Mouse (Mus musculus): ENCODE measurements around the gene Vat1. TPM values are rescaled to one million over a fixed set of nuclear protein-coding genes. Genes with fewer than 3 reads are reported as not detected.
A peak's percentile ranks its signal among the peaks of the same experiment; 100 is the strongest.

Gene Vat1
- polyA plus RNA-seq, 1 experiment = 0.80 TPM

DNA sequence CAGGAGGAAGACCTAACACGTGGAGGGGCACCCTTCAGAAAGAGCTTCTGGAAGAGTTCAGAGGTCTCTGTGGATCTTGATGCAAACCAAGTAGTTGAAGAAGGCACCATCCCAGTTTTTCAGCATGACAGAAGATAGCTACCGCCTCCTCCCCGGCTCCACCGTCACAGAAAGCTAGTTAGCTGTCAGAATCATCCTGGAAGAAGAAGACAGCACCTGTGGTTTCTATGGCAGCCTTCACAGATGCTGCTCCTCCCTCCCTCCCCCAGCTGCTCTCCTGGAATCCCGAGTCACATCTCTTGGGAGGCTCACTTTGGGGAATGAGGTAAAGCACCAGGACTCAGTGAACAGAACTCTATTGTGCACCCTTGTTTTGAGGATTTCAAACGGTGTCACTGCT lies 47.0 kb downstream of the Vat1 start:
- Histone ChIP-seq H3K4me1 (ENCODE audit: control insufficient read depth) (peaks cover 32% of the 10 kb centered on the region), H3K27me3 (ENCODE audit: control insufficient read depth) (peaks cover 4% of the 10 kb centered on the region; the same call in 1 of the 2 replicates), H3K4me3 (replicated peaks) (no peak overlapping the region), H3K9me3 (ENCODE audit: control insufficient read depth, low read length) (no peaks in the 10 kb centered on the region), H3K36me3 (ENCODE audit: control insufficient read depth) (peaks cover 9% of the 10 kb centered on the region)
- TF ChIP-seq GATA1 (IDR thresholded peaks at IDR 0.05; ENCODE audit: low read length) (no peak), TAL1 (IDR thresholded peaks at IDR 0.05; ENCODE audit: low read length) (no peak)

DNA sequence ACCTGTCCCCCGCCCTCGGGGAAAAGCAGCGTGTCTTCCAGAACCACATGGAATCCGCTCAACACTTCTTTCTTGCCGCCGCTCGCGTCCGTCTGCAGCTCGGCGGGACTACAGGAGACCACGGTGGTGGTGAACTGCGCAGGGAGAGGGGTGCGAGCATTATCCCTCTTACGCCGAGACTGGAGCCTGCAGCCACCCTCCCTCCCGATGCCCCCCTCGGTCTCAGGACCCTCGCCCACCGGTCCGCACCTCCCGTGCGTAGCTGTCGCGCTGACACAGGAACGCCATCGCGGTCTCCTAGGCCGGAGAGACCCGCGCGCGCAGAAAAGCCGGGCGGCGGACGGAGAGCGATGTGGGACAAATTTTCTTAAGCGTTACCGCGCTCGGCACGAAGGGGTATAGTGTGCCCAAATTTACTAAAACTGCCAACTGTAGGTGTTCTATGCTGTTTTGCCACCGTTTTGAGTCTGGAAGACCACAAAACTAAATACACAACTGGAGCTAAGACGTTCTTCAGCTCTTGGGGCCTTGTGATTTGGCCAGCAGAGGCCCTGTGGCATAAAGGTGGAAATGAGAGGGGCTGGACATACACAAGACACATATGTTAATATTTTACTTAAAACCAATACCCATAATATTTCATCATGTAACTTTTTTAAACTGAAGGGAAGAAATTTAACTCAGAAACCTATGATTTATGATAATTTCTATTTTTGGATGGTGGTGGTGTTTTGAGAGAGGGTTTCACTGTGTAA lies 48.8 kb downstream of the Vat1 start, which contains the start of gene Aarsd1:
TSS of gene Aarsd1 (minus strand) at position 515 of the 755 bp plus-strand sequence.
- Histone ChIP-seq H3K9me3 (ENCODE audit: control insufficient read depth, low read length) (no peaks in the 10 kb centered on the region), H3K27me3 (ENCODE audit: control insufficient read depth) (no peaks in the 10 kb centered on the region), H3K4me1 (ENCODE audit: control insufficient read depth) (peaks cover 30% of the 10 kb centered on the region), H3K4me3 (replicated peaks) (peak within 1 kb of the TSS; percentile 74), H3K36me3 (ENCODE audit: control insufficient read depth) (peaks cover 26% of the 10 kb centered on the region)
- TF ChIP-seq GATA1 (IDR thresholded peaks at IDR 0.05; ENCODE audit: low read length) (no peak), TAL1 (IDR thresholded peaks at IDR 0.05; ENCODE audit: low read length) (no peak)

DNA sequence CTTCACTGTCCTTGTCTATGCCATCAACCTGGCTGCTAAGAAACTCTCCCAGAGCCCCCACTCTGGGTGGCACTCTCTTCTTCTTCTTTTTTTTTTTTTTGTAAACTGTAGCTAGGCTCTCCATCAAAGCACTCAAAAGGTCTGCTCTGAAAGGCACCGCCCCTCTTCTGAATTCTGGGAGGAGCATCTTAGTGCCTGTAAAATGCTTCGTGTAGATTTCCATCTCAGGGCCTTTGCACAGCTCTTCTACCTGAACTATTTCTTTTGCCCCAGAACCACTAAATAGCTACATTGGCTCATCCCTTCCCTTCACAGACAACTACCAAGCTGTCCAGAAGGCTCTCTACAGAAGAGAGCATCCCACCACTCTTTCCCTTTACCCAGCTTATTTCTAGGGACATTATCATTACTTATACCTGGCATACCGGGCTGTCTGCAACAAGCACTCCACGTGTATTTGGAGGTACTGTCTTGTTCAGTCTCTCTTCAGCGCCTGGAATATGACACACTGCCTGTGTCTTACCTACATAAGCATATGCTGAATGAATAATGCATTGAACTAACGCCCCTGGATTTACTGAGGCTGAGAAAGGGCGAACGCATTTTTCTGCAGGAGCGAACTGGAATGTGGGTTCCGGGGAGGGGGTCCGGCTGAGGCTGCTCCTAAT lies 49.5 kb downstream of the Vat1 start:
- Histone ChIP-seq H3K9me3 (ENCODE audit: control insufficient read depth, low read length) (no peaks in the 10 kb centered on the region), H3K4me3 (replicated peaks) (peak overlapping the region; percentile 74), H3K4me1 (ENCODE audit: control insufficient read depth) (peaks cover 24% of the 10 kb centered on the region), H3K36me3 (ENCODE audit: control insufficient read depth) (peaks cover 33% of the 10 kb centered on the region), H3K27me3 (ENCODE audit: control insufficient read depth) (no peaks in the 10 kb centered on the region)
- no peak for TF ChIP-seq TAL1 (IDR thresholded peaks at IDR 0.05; ENCODE audit: low read length)
- TF ChIP-seq GATA1 (IDR thresholded peaks at IDR 0.05; ENCODE audit: low read length) = no peak

DNA sequence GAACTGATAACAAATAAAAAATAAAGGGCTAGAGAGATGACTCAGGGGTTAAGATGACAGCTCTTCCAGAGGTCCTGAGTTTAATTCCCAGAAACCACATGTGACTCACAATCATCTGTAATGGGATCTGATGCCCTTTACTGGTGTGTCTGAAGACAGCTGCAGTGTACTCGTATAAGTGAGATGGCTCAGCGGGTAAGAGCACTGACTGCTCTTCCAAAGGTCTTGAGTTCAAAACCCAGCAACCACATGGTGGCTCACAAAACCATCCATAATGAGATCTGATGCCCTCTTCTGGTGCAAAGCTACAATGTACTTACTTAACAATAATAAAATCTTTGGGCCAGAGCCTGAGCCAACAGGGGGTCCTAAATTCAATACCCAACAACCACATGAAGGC lies 50.7 kb downstream of the Vat1 start:
- Histone ChIP-seq H3K4me3 (replicated peaks) (no peak overlapping the region), H3K36me3 (ENCODE audit: control insufficient read depth) (peaks cover 46% of the 10 kb centered on the region), H3K27me3 (ENCODE audit: control insufficient read depth) (no peaks in the 10 kb centered on the region), H3K9me3 (ENCODE audit: control insufficient read depth, low read length) (no peaks in the 10 kb centered on the region), H3K4me1 (ENCODE audit: control insufficient read depth) (peaks cover 24% of the 10 kb centered on the region)
- TF ChIP-seq GATA1 (IDR thresholded peaks at IDR 0.05; ENCODE audit: low read length) (no peak), TAL1 (IDR thresholded peaks at IDR 0.05; ENCODE audit: low read length) (no peak)

Other genes with a start within 250 kb of the Vat1 start
- gene Ezh1, start 239.8 kb downstream of the Vat1 start, polyA plus RNA-seq (2012) = 0.71 and 0.74 TPM in 2 replicates
- 0.07 and 0.09 TPM in 2 replicates for gene Ramp2, start 220.2 kb downstream of the Vat1 start, polyA plus RNA-seq (2012)
- 16.1 and 19.2 TPM in 2 replicates for gene Vps25, start 212.5 kb downstream of the Vat1 start, polyA plus RNA-seq (2012)
- gene Wnk4, start 205.7 kb downstream of the Vat1 start, polyA plus RNA-seq (2012) = 14.8 and 19.5 TPM in 2 replicates
- gene Cntd1, start 187.2 kb downstream of the Vat1 start, polyA plus RNA-seq (2012) = 0.02 TPM in 1 of 2 replicates, not detected in the other
- 2.2 and 4.5 TPM in 2 replicates for gene Coa3, start 187.1 kb downstream of the Vat1 start, polyA plus RNA-seq (2012)
- gene Becn1, start 163.9 kb downstream of the Vat1 start, polyA plus RNA-seq (2012) = 17.9 and 19.6 TPM in 2 replicates
- gene Psme3, start 150.0 kb downstream of the Vat1 start, polyA plus RNA-seq (2012) = 22.5 and 26.2 TPM in 2 replicates
- gene Aoc2, start 141.2 kb downstream of the Vat1 start, polyA plus RNA-seq (2012) = 1.9 and 2.8 TPM in 2 replicates
- 0.02 and 0.06 TPM in 2 replicates for gene Aoc3, start 135.6 kb downstream of the Vat1 start, polyA plus RNA-seq (2012)
- not detected in 2 replicates for gene G6pc, start 98.7 kb downstream of the Vat1 start, polyA plus RNA-seq (2012)
- gene Aarsd1, start 48.6 kb downstream of the Vat1 start, polyA plus RNA-seq (2012) = 2.9 and 3.7 TPM in 2 replicates
- 3.6 and 3.7 TPM in 2 replicates for gene Gm27029, start 41.4 kb downstream of the Vat1 start, polyA plus RNA-seq (2012)
- 0.20 and 0.24 TPM in 2 replicates for gene Rundc1, start 41.1 kb downstream of the Vat1 start, polyA plus RNA-seq (2012)
- gene Ptges3l, start 40.9 kb downstream of the Vat1 start, polyA plus RNA-seq (2012) = not detected in 2 replicates
- gene Rpl27, start 23.9 kb downstream of the Vat1 start, polyA plus RNA-seq (2012) = 28.9 and 48.8 TPM in 2 replicates
- gene Ifi35, start 17.8 kb downstream of the Vat1 start, polyA plus RNA-seq (2012) = 1.6 and 2.1 TPM in 2 replicates
- gene Rnd2, start 1.2 kb downstream of the Vat1 start, polyA plus RNA-seq (2012) = 0.09 and 0.16 TPM in 2 replicates
- gene Brca1, start 85.7 kb upstream of the Vat1 start, polyA plus RNA-seq (2012) = 0.40 and 0.44 TPM in 2 replicates
- gene Nbr1, start 85.9 kb upstream of the Vat1 start, polyA plus RNA-seq (2012) = 2.0 and 5.3 TPM in 2 replicates
- 0.05 TPM in 1 of 2 replicates, not detected in the other for gene Tmem106a, start 116.0 kb upstream of the Vat1 start, polyA plus RNA-seq (2012)
- not detected in 2 replicates for gene Gm11634, start 133.0 kb upstream of the Vat1 start, polyA plus RNA-seq (2012)
- 1.4 and 2.2 TPM in 2 replicates for gene Rdm1, start 161.0 kb upstream of the Vat1 start, polyA plus RNA-seq (2012)
- 0.04 and 0.13 TPM in 2 replicates for gene Arl4d, start 199.3 kb upstream of the Vat1 start, polyA plus RNA-seq (2012)